Mouse (Mus musculus) spleen, adult 12 weeks (tissue): ENCODE data around the gene Topaz1.
"Not testable (repeated sequence)": the region's sequence is repeated elsewhere in the genome, so short reads cannot be mapped to it uniquely, and the experiment has no call there.

Experiments used
- DNase-seq: peaks from one replicate; pipeline ENCODE4 v3.0.0; 2022; ENCODE audit warnings: low spot score

The Topaz1 gene

GRCm38 (mm10) chr9:122812386-122812785, 65.2 kb downstream of the Topaz1 start:
- no peak for DNase-seq

GRCm38 (mm10) chr9:122814775-122815174, 67.6 kb downstream of the Topaz1 start:
- DNase-seq: no peak

GRCm38 (mm10) chr9:122815239-122815851, 68.2 kb downstream of the Topaz1 start:
- no peak for DNase-seq

- DNase-seq: no peak
These were observed 76.3 kb downstream of the Topaz1 start for GRCm38 (mm10) chr9:122823374-122824017.

- no peak for DNase-seq
These were observed 79.6 kb downstream of the Topaz1 start for GRCm38 (mm10) chr9:122826743-122827142.

GRCm38 (mm10) chr9:122829826-122830380, 82.8 kb downstream of the Topaz1 start:
- DNase-seq: no peak

- DNase-seq: no peak
These were observed 89.0 kb downstream of the Topaz1 start for GRCm38 (mm10) chr9:122836126-122836525.

- DNase-seq: no peak
These were observed 89.6 kb downstream of the Topaz1 start for GRCm38 (mm10) chr9:122836790-122837189.

GRCm38 (mm10) chr9:122837216-122837615, 90.1 kb downstream of the Topaz1 start:
- no peak for DNase-seq

GRCm38 (mm10) chr9:122837680-122838079, 90.5 kb downstream of the Topaz1 start:
- DNase-seq: no peak

- no peak for DNase-seq
These were observed 96.6 kb downstream of the Topaz1 start, which contains the start of gene Gm35549 for GRCm38 (mm10) chr9:122843760-122844159. TSS of gene Gm35549 (minus strand) at chr9:122844035.

GRCm38 (mm10) chr9:122845621-122846020, 98.5 kb downstream of the Topaz1 start:
- DNase-seq: no peak

GRCm38 (mm10) chr9:122846156-122846555, 99.0 kb downstream of the Topaz1 start:
- DNase-seq: no peak

- DNase-seq: not testable (repeated sequence)
These were observed 100.7 kb downstream of the Topaz1 start for GRCm38 (mm10) chr9:122847811-122848311.
